19 mouse cellular contexts compared by ENCODE assay signal in the genomic region with DNA sequence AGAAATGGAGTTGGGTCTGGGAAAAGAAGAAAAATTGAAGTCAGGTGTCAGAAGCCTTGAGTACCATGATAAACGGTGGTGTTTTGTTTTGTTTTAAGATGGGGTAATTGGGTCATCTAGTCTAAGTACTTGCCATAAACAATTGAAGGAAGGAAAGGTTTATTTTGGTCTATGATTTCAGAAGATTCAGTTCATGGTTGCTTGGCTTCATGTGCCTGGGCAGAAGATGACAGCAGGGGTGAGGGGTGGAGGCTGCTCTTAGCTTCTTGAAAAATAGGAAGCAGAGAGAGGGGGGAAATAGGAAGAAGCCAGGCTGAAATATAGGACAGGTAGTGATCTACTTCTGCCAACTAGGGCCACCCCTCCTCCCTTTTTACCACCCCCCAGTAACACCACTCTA. TPM values are rescaled to one million over a fixed set of nuclear protein-coding genes. Genes with fewer than 3 reads are reported as not detected.
DNase-seq lines count a peak whose midpoint lies in the region; ATAC-seq and TF ChIP-seq lines count a peak whose summit lies in the region.
"Had no signal": no experiment of that assay in that cellular context is flagged by ENCODE, and none has a peak within 500 bp of the region (broad histone marks: within the 10 kb centered on the region; RNA-seq: fewer than 3 reads in every experiment).

No protein-coding gene starts in this region.

- no peak for TF ChIP-seq CTCF in gastrocnemius, adult 2 months (IDR thresholded peaks at IDR 0.05)
- TF ChIP-seq CTCF in kidney, adult 2 months (conservative IDR thresholded peaks at IDR 0.05; ENCODE audit: insufficient read depth, insufficient read length, low read depth, low read length) = no peak
- TF ChIP-seq CTCF in liver, postnatal 0 days (IDR thresholded peaks at IDR 0.05; ENCODE audit: low read depth) = no peak

- no peaks in the 10 kb centered on the region for H3K36me3 ChIP-seq in kidney, adult 2 months (ENCODE audit: control insufficient read depth, insufficient read depth, low read length)
- no peaks in the 10 kb centered on the region for H3K36me3 ChIP-seq in liver, embryonic 13.5 days
- no peaks in the 10 kb centered on the region for H3K36me3 ChIP-seq in liver, postnatal 0 days (replicated peaks; ENCODE audit: insufficient read depth, low read length)
- H3K36me3 ChIP-seq: G1E; midbrain, embryonic 12.5 days had no signal

- H3K4me3 ChIP-seq in gastrocnemius, adult 2 months = no peak overlapping the region
- H3K4me3 ChIP-seq in kidney, adult 2 months (ENCODE audit: insufficient read depth, low read depth, low read length) = no peak overlapping the region
- H3K4me3 ChIP-seq in liver, embryonic 13.5 days (replicated peaks) = no peak overlapping the region
- no peak overlapping the region for H3K4me3 ChIP-seq in liver, postnatal 0 days (ENCODE audit: low read depth, low read length)
- H3K4me3 ChIP-seq: midbrain, embryonic 12.5 days had no signal

- WGBS in kidney, adult 2 months = 39% methylated on average over 1 of the region's 1 CpGs
- 39% methylated on average over 1 of the region's 1 CpGs for WGBS in liver, embryonic 13.5 days (ENCODE audit: insufficient replicate concordance)
- 55% methylated on average over 1 of the region's 1 CpGs for whole genome bisulfite sequencing in liver, postnatal 0 days (ENCODE audit: insufficient replicate concordance)

- no peak overlapping the region for H3K4me2 ChIP-seq in liver, embryonic 13.5 days
- no peak overlapping the region for H3K4me2 ChIP-seq in liver, postnatal 0 days (ENCODE audit: low read depth, low read length)
- H3K4me2 ChIP-seq: midbrain, embryonic 12.5 days had no signal

- H3K27ac ChIP-seq in gastrocnemius, adult 2 months = peak overlapping the region; percentile 66
- peak overlapping the region; percentile 83 for H3K27ac ChIP-seq in kidney, adult 2 months (ENCODE audit: insufficient read depth, low read depth, low read length)
- H3K27ac ChIP-seq in liver, embryonic 13.5 days = peak overlapping the region; percentile 32; the same call in 1 of the 2 replicates
- no peak overlapping the region for H3K27ac ChIP-seq in liver, postnatal 0 days (ENCODE audit: low read depth)
- H3K27ac ChIP-seq: liver, embryonic 14.5 days; midbrain, embryonic 12.5 days had no signal

- no peak for ATAC-seq in liver, embryonic 13.5 days (ENCODE audit: low read depth)
- ATAC-seq in liver, postnatal 0 days = no peak
- 0 out of 2 replicates have a peak, but pooled peaks have one; percentile 17 for ATAC-seq in granulocyte monocyte progenitor cell, adult 5-6 weeks (replicated peaks; ENCODE audit: poor library complexity, severe bottlenecking)

- intact Hi-C loops in gastrocnemius, adult 2 months (cut with DNase I) = no loop called here

- no peak overlapping the region for H3K9ac ChIP-seq in liver, embryonic 13.5 days
- H3K9ac ChIP-seq in liver, postnatal 0 days (replicated peaks) = no peak overlapping the region
- H3K9ac ChIP-seq: liver, embryonic 14.5 days; midbrain, embryonic 12.5 days had no signal

- no peak for TF ChIP-seq POLR2A in kidney, adult 2 months (IDR thresholded peaks at IDR 0.05; ENCODE audit: low read depth, low read length)

- no peak for TF ChIP-seq EP300 in liver, postnatal 0 days (IDR thresholded peaks at IDR 0.05; ENCODE audit: low read depth)

- H3K4me1 ChIP-seq in kidney, adult 2 months (ENCODE audit: control insufficient read depth, insufficient read depth, low read length) = peaks cover 23% of the 10 kb centered on the region
- peaks cover 67% of the 10 kb centered on the region for H3K4me1 ChIP-seq in liver, embryonic 13.5 days (replicated peaks)
- peaks cover 25% of the 10 kb centered on the region for H3K4me1 ChIP-seq in liver, postnatal 0 days (ENCODE audit: insufficient read depth)
- H3K4me1 ChIP-seq: midbrain, embryonic 12.5 days had no signal

- DNase-seq in gastrocnemius, adult 2 months = no peak
- DNase-seq in gastrocnemius, adult 8-10 months (ENCODE audit: low spot score in 2 of 2) = no peak
- peak; percentile 69 for DNase-seq in kidney, adult 2 months
- DNase-seq in kidney, adult 11 months = no peak
- DNase-seq in liver, embryonic 13.5 days = no peak
- DNase-seq in liver, postnatal 0 days = no peak
- DNase-seq in frontal cortex, adult 2 months (ENCODE audit: extremely low spot score in 1 of 2, low spot score in 1 of 2) = no peak
- DNase-seq: adrenal gland, postnatal 25 days; cerebellum, adult 2 months; gastrocnemius, postnatal 10 days; layer of hippocampus, adult 9-11 months; retina, postnatal 1 day; right cerebral cortex, postnatal 4 days; thymus, postnatal 14 days had no signal

- H3K27me3 ChIP-seq in kidney, adult 2 months (replicated peaks; ENCODE audit: control insufficient read depth, insufficient read depth, low read length) = no peaks in the 10 kb centered on the region
- no peaks in the 10 kb centered on the region for H3K27me3 ChIP-seq in liver, embryonic 13.5 days
- H3K27me3 ChIP-seq in liver, postnatal 0 days (ENCODE audit: insufficient read depth, low read length) = no peaks in the 10 kb centered on the region
- H3K27me3 ChIP-seq: midbrain, embryonic 12.5 days had no signal

- no peaks in the 10 kb centered on the region for H3K9me3 ChIP-seq in liver, embryonic 13.5 days (replicated peaks)
- no peaks in the 10 kb centered on the region for H3K9me3 ChIP-seq in liver, postnatal 0 days (ENCODE audit: low read length)
- H3K9me3 ChIP-seq: G1E; midbrain, embryonic 12.5 days had no signal

RNA-seq across cellular contexts. Expression of a gene that starts 30.2 kb away (rescaled TPM):
- 10 to 100 TPM; 19.3 to 25.7 TPM for total RNA-seq in gastrocnemius, adult 2 months (2021)
- 10 to 100 TPM; 18.1 to 23.2 (median 20.3) TPM for total RNA-seq in gastrocnemius, adult 8-10 months (2022)
- polyA plus RNA-seq in kidney, adult 2 months (2012; rRNA removed) = 4.7 and 5.0 TPM in 2 replicates
- 17.6 and 20.6 TPM in 2 replicates for polyA plus RNA-seq in liver, embryonic 13.5 days (2015; fragmentation: Nextera tagmentation; extraction: Ambion mirVana)
- polyA plus RNA-seq in liver, postnatal 0 days (2015; fragmentation: Nextera tagmentation; extraction: Ambion mirVana) = 15.1 and 16.2 TPM in 2 replicates
- 15.3 and 28.1 TPM in 2 replicates for total RNA-seq in granulocyte monocyte progenitor cell, adult 5-6 weeks (2014; fragmentation: Nextera tagmentation)
- total RNA-seq in granulocyte monocyte progenitor cell, adult 5-6 weeks (2017) = 70.8 and 75.0 TPM in 2 replicates
- polyA plus RNA-seq in frontal cortex, adult 2 months (2012; rRNA removed) = 27.1 and 30.3 TPM in 2 replicates

RNA-seq across cellular contexts. Expression of a gene that starts 30.5 kb away (rescaled TPM):
- total RNA-seq in gastrocnemius, adult 2 months (2021) = 1 to 10 TPM; 4.6 to 6.0 TPM
- 1 to 10 TPM; 3.0 to 4.3 (median 4.0) TPM for total RNA-seq in gastrocnemius, adult 8-10 months (2022)
- polyA plus RNA-seq in kidney, adult 2 months (2012; rRNA removed) = 15.3 and 15.4 TPM in 2 replicates
- polyA plus RNA-seq in liver, embryonic 13.5 days (2015; fragmentation: Nextera tagmentation; extraction: Ambion mirVana) = 11.9 and 13.8 TPM in 2 replicates
- polyA plus RNA-seq in liver, postnatal 0 days (2015; fragmentation: Nextera tagmentation; extraction: Ambion mirVana) = 9.0 and 11.0 TPM in 2 replicates
- total RNA-seq in granulocyte monocyte progenitor cell, adult 5-6 weeks (2014; fragmentation: Nextera tagmentation) = 92.6 and 98.6 TPM in 2 replicates
- 178 and 188 TPM in 2 replicates for total RNA-seq in granulocyte monocyte progenitor cell, adult 5-6 weeks (2017)
- polyA plus RNA-seq in frontal cortex, adult 2 months (2012; rRNA removed) = 4.5 and 5.9 TPM in 2 replicates

RNA-seq across cellular contexts. Expression of a gene that starts 59.9 kb away (rescaled TPM):
- under 1 TPM in 1 of 2 experiments, not detected in 1; 0.20 TPM for total RNA-seq in gastrocnemius, adult 2 months (2021)
- total RNA-seq in gastrocnemius, adult 8-10 months (2022) = not detected
- 0.14 and 0.15 TPM in 2 replicates for polyA plus RNA-seq in kidney, adult 2 months (2012; rRNA removed)
- 2.6 and 3.0 TPM in 2 replicates for polyA plus RNA-seq in liver, embryonic 13.5 days (2015; fragmentation: Nextera tagmentation; extraction: Ambion mirVana)
- polyA plus RNA-seq in liver, postnatal 0 days (2015; fragmentation: Nextera tagmentation; extraction: Ambion mirVana) = 1.8 and 2.4 TPM in 2 replicates
- total RNA-seq in granulocyte monocyte progenitor cell, adult 5-6 weeks (2014; fragmentation: Nextera tagmentation) = 0.77 and 1.3 TPM in 2 replicates
- total RNA-seq in granulocyte monocyte progenitor cell, adult 5-6 weeks (2017) = 6.2 and 7.2 TPM in 2 replicates
- polyA plus RNA-seq in frontal cortex, adult 2 months (2012; rRNA removed) = 0.71 and 1.0 TPM in 2 replicates
- total RNA-seq: monocyte, adult 5-6 weeks had no signal
